Mouse (Mus musculus): ENCODE measurements at regions not wholly inside any gene's neighbourhood (a gene's known extent, or its start where the extent isn't known, plus 50 kb on each side); places are given as distances from the start of the nearest gene placed in this dataset.

DNA sequence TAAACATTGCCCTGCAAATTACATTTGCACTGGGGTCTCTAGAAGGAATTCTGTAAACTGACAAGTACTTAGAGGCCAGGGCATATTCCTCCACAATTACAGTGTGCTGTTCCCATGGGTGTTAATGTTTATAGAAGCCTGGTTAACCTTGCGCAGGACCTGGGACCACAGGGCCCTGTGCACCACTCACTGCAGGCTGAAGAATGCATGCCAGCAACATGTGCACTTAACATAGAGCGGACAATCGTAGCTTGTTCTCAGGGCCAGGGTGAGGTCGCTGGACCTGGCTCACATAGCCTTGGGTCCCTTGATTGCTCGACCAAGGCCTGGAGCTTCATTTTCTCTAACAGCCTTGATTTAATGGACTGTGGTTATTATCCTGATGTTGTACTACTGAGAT is 168.8 kb downstream of the Hs3st3b1 start:
- no peaks in the 10 kb centered on the region for H3K27me3 ChIP-seq (replicated peaks)
- no peak overlapping the region for H3K4me2 ChIP-seq (replicated peaks)
- no peaks in the 10 kb centered on the region for H3K9me3 ChIP-seq
- no peaks in the 10 kb centered on the region for H3K4me1 ChIP-seq
- WGBS, result 53% methylated on average over 5 of the region's 5 CpGs
- no peak overlapping the region for H3K27ac ChIP-seq
- no peak overlapping the region for H3K9ac ChIP-seq
- H3K4me3 ChIP-seq, result no peak overlapping the region
- ATAC-seq (ENCODE audit: low FRiP score, low read depth), result no peak
- no peaks in the 10 kb centered on the region for H3K36me3 ChIP-seq

DNA sequence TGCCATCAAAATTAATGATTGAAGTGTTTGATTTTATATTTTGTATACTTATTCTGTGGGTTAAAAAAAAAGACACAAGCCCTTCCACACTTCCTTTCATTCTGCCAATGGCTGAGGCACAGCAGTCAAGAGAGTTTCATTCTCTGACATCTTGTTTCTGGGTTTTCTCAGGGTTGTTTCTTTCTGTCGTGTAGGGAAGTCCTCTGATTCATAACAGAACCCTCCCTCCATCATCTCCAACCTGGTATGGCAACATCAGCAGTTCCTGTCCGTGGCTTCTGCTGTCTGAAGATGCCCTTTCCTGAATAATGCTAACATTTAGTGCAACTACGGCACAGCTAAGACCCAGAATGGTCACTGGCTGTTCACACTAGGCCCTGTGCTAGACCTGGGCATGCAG is 167.3 kb downstream of the Hs3st3b1 start:
- WGBS, result 82% methylated on average over 3 of the region's 3 CpGs
- H3K36me3 ChIP-seq, result no peaks in the 10 kb centered on the region
- H3K4me1 ChIP-seq, result no peaks in the 10 kb centered on the region

DNA sequence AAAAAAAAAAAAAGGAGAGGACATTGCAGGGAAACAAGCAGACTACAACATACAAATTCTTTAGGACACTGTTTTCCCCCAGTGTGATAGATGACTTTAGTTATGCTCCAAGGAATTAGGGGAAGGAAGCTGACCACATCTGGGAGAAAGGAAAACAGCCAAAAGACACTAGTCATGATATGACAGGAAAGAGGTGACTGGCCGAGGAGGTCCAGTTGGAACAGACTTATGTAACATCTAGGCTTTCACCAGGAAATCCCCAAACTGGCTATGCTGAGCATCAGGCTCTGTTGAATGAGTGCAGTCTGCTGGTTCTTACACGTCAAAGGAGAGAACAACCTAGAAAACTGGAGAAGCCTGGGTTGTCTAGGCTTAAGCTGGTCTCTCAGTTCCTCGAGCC is 163.8 kb downstream of the Hs3st3b1 start:
- H3K36me3 ChIP-seq, result no peaks in the 10 kb centered on the region

More for the DNA sequence above, 167.3 kb downstream of the Hs3st3b1 start:
- no peak for ATAC-seq (ENCODE audit: low FRiP score, low read depth)
- no peak overlapping the region for H3K4me2 ChIP-seq (replicated peaks)
- no peak overlapping the region for H3K27ac ChIP-seq
- no peaks in the 10 kb centered on the region for H3K27me3 ChIP-seq (replicated peaks)
- H3K4me3 ChIP-seq, result no peak overlapping the region
- no peaks in the 10 kb centered on the region for H3K9me3 ChIP-seq
- no peak overlapping the region for H3K9ac ChIP-seq

DNA sequence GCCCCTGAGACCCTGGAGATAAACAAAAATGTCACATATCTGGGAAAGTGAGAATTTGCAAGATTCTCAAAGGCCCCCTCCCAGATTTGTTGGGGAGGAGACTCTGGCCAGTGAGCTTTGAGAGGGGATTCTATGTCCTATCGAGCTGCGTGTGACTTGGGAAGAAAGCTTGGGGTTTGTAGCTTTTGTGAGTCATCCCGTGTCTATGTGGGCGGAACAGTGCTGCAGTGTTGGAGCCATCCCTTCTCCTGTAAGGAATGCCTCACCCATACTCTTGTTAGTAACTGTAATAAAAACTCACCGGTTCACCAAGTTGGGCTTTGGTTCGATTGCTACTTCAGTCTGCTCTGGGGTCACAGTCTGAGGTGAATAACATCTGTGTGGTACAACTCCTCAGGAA is 160.5 kb downstream of the Hs3st3b1 start:
- Histone ChIP-seq H3K36me3 (no peaks in the 10 kb centered on the region), H3K4me3 (no peak overlapping the region), H3K4me1 (no peaks in the 10 kb centered on the region), H3K9ac (no peak overlapping the region), H3K27me3 (replicated peaks) (no peaks in the 10 kb centered on the region), H3K27ac (no peak overlapping the region), H3K4me2 (replicated peaks) (no peak overlapping the region), H3K9me3 (no peaks in the 10 kb centered on the region)
- no peak for ATAC-seq (ENCODE audit: low FRiP score, low read depth)
- WGBS, result 89% methylated on average over 6 of the region's 6 CpGs

More for the DNA sequence above, 163.8 kb downstream of the Hs3st3b1 start:
- H3K4me1 ChIP-seq, result no peaks in the 10 kb centered on the region
- no peak for ATAC-seq (ENCODE audit: low FRiP score, low read depth)
- no peak overlapping the region for H3K4me2 ChIP-seq (replicated peaks)
- H3K9ac ChIP-seq, result no peak overlapping the region
- no peak overlapping the region for H3K4me3 ChIP-seq
- no peaks in the 10 kb centered on the region for H3K9me3 ChIP-seq
- 89% methylated on average over 3 of the region's 3 CpGs for WGBS
- H3K27me3 ChIP-seq (replicated peaks), result no peaks in the 10 kb centered on the region
- no peak overlapping the region for H3K27ac ChIP-seq

DNA sequence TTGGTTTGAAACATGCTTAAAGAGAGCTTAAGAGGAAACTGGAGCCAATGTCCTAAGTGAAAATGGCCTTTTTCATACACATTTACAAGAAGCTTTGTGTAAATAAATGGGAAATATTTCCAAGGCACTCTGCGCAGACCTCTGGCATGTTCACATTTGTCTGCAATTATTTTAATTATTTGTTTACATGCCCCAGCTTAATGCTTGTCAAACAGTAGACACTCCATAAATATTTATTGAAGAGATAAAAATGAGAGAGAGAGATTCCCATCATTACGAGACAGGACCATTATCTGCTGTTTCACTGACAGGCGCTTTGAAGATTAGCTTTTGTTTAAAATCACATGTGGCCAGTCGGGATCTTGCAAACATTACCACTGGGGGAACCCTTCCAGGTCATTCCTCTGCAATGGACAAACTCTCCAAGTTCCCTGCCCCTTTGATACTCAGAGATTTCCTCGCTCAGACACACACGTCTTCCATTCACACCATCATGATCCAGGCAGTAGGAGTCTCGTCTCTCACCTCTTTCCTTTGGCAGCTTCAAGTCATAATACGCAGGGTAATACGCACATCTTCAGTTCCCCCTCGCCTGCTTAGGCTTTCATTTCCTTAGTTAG is 154.3 kb downstream of the Hs3st3b1 start:
- no peak for ATAC-seq (ENCODE audit: low FRiP score, low read depth)
- no peaks in the 10 kb centered on the region for H3K4me1 ChIP-seq
- H3K27me3 ChIP-seq (replicated peaks), result no peaks in the 10 kb centered on the region
- no peak overlapping the region for H3K4me3 ChIP-seq
- H3K4me2 ChIP-seq (replicated peaks), result no peak overlapping the region
- no peak overlapping the region for H3K9ac ChIP-seq
- H3K27ac ChIP-seq, result no peak overlapping the region
- no peaks in the 10 kb centered on the region for H3K36me3 ChIP-seq
- WGBS, result 86% methylated on average over 10 of the region's 10 CpGs
- no peaks in the 10 kb centered on the region for H3K9me3 ChIP-seq

DNA sequence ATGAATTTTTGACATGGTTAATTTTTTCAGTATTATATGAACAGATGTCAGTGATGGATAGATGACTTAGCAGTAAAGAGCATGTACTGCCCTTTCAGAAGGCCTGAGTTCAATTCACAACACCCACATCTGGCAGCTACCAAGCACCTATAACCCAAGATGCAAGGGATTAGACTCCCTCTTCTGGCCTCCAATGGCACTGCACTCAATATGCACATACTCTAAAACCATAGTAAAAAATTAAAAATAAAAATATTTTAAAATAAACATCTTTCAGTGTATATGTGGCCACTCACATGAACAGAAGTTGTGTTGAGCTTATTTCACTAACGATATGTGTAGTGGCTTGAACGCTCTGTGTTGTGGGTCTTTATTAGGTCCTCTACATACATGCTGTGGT is 152.4 kb downstream of the Hs3st3b1 start:
- no peak overlapping the region for H3K9ac ChIP-seq
- no peaks in the 10 kb centered on the region for H3K4me1 ChIP-seq
- H3K9me3 ChIP-seq, result no peaks in the 10 kb centered on the region
- no peak for ATAC-seq (ENCODE audit: low FRiP score, low read depth)
- H3K27ac ChIP-seq, result no peak overlapping the region
- no peak overlapping the region for H3K4me2 ChIP-seq (replicated peaks)
- no peaks in the 10 kb centered on the region for H3K27me3 ChIP-seq (replicated peaks)
- no peaks in the 10 kb centered on the region for H3K36me3 ChIP-seq
- 97% methylated on average over 2 of the region's 2 CpGs for WGBS
- H3K4me3 ChIP-seq, result no peak overlapping the region

DNA sequence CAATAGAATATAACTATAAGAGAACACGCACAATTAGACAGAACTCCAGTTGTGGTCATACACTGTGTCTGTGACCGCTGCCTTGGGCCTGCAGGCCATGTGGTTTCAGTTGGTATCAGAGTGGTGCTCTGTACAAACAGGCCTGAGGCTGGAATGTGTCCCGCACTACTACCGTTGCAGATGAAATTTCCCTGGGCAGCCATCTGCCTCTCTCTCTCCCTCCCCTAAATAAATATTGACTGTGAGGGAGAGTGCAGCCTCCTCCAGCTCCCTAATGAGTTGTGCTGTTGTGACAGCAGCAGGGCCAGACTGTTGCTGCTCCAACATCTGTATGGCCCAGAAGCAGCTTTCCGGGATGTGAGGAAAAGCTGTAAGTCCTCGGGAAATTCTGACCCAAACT is 146.7 kb downstream of the Hs3st3b1 start:
- no peak overlapping the region for H3K9ac ChIP-seq
- WGBS, result 57% methylated on average over 6 of the region's 6 CpGs
- H3K9me3 ChIP-seq, result no peaks in the 10 kb centered on the region
- H3K27me3 ChIP-seq (replicated peaks), result no peaks in the 10 kb centered on the region
- ATAC-seq (ENCODE audit: low FRiP score, low read depth), result no peak
- H3K4me3 ChIP-seq, result no peak overlapping the region
- H3K4me1 ChIP-seq, result no peaks in the 10 kb centered on the region; the same call in 1 of the 2 replicates
- H3K4me2 ChIP-seq (replicated peaks), result no peak overlapping the region
- H3K27ac ChIP-seq, result no peak overlapping the region
- no peaks in the 10 kb centered on the region for H3K36me3 ChIP-seq

DNA sequence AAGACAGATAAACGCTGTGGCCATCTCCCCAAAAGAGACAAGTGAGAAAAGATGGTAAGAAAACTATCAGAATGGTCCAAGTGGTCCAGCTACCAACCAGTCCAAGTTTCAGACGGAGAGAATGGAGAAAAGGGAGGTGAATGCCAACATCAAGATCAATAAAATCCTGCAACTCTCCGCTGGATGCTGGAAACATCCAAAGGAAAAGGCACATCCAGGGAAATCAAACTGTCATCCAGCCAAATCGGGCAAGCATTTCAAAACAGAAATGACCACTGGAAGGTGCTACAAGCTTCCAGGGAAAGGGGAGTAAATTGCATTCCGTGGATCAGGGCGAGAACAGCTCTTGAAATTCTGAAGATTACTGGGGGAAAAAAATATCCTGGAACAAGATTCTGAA is 142.7 kb downstream of the Hs3st3b1 start:
- Histone ChIP-seq H3K4me1 (no peaks in the 10 kb centered on the region; the same call in 1 of the 2 replicates), H3K27ac (no peak overlapping the region), H3K27me3 (replicated peaks) (no peaks in the 10 kb centered on the region), H3K4me3 (no peak overlapping the region), H3K4me2 (replicated peaks) (no peak overlapping the region), H3K9ac (no peak overlapping the region), H3K36me3 (no peaks in the 10 kb centered on the region), H3K9me3 (no peaks in the 10 kb centered on the region)
- WGBS, result 83% methylated on average over 6 of the region's 6 CpGs
- ATAC-seq (ENCODE audit: low FRiP score, low read depth), result no peak

DNA sequence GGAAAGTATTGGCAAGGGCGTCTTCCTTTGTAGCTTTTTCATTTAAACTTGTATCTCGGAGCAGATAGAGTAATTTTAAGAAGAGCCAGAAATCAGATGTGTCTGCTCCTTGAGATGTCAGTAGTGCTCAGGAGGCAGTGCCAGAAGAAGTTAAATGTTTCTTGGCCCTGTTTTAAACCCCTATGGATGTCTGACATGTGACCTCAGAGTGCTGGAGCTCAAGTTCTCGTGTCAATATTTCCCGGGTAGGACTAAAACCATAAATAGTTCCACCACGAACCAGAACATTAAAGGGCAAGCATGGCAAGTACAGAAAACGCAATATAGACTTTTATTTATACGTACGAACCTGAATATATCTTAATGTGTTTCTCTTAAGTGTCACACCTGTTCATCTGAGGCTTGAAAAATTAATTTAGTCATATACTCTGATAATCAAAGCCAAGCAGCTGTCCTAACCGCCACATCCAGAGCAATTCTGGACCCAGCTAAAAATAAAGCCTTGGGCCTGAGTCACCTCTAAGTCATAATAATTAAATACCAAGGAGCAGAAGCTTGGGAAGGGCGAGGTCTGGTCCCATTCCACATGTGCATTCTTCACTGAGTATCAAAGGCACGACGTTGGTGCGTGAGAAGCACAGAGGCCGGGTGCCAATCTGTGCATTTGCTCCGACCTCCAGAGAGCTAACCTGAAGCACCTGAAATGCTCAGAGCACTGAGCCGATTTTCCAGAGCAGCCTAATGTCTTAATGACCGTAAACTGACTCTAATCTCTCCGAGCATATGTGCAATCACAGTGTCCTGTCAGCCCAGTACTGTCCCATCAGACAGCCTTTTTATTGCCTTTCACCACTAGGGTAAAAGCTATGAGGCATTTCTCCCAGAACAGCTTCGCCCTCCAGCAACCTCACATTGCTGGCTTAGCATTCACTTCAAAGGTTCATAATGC is 139.8 kb downstream of the Hs3st3b1 start:
- H3K4me2 ChIP-seq (replicated peaks), result no peak overlapping the region
- H3K9me3 ChIP-seq, result no peaks in the 10 kb centered on the region
- H3K9ac ChIP-seq, result no peak overlapping the region
- H3K4me1 ChIP-seq, result no peaks in the 10 kb centered on the region
- no peak overlapping the region for H3K27ac ChIP-seq
- no peaks in the 10 kb centered on the region for H3K36me3 ChIP-seq
- no peak for ATAC-seq (ENCODE audit: low FRiP score, low read depth)
- WGBS, result 83% methylated on average over 19 of the region's 19 CpGs
- no peaks in the 10 kb centered on the region for H3K27me3 ChIP-seq (replicated peaks)
- no peak overlapping the region for H3K4me3 ChIP-seq

DNA sequence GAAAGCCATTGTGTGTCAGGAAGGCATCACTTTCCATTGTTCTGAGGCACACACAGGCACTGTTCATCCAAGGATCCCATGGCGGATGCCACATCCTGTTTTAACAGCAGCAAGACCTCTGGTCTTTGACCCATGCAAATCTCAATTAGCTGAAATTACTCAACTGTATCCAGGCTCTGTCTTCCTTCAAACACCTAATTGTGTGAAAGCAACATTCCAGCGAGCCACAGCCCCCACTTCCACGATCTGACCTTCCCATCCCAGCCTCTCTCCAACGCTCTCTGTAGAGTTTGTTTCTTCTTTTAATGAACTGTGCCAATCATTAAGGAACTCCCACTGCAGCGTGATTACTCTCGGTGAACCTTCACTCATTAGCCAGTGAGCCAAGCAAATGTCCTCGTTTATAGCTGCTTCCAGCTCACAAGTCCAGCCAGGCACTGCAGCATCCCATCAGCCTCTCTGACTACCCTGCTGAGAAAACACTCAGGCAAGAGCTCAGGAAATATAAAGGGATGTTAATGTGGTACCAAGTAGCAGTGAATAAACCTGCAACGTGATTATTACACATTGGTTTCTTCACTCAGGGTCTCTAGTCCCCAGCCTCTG is 136.7 kb downstream of the Hs3st3b1 start:
- ATAC-seq (ENCODE audit: low FRiP score, low read depth), result no peak
- 7% methylated on average over 8 of the region's 8 CpGs for WGBS

DNA sequence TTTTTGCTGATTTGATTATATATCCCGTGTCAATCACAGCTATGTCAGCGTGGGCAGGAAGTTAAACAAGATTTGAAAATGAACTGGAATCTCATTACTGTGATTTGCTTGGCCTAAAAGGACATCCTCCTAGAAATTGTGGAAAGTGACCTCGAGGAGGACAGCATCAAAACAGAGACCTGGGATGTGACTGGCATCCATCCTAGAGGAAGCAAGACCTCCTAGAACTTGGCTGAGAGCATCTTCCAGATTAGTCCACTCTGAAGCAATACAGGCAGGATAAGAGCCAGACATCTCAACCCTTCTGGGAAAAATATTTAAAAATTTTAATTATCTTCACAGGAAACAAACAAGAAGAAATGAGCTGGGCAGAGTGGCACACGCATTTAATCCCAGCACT is 136.1 kb downstream of the Hs3st3b1 start:
- ATAC-seq (ENCODE audit: low FRiP score, low read depth), result no peak
- WGBS, result 83% methylated on average over 4 of the region's 4 CpGs
- Histone ChIP-seq H3K9ac (no peak overlapping the region), H3K27ac (no peak overlapping the region), H3K4me1 (peaks cover 2% of the 10 kb centered on the region; the same call in 1 of the 2 replicates), H3K4me3 (no peak overlapping the region), H3K36me3 (no peaks in the 10 kb centered on the region), H3K9me3 (no peaks in the 10 kb centered on the region), H3K27me3 (replicated peaks) (no peaks in the 10 kb centered on the region), H3K4me2 (replicated peaks) (no peak overlapping the region)

More for the DNA sequence above, 136.7 kb downstream of the Hs3st3b1 start:
- H3K27me3 ChIP-seq (replicated peaks), result no peaks in the 10 kb centered on the region
- no peak overlapping the region for H3K9ac ChIP-seq
- 0 out of 2 replicates have a peak overlapping the region, but pooled peaks have one; percentile 22 for H3K27ac ChIP-seq
- H3K4me3 ChIP-seq, result no peak overlapping the region
- H3K36me3 ChIP-seq, result no peaks in the 10 kb centered on the region
- peaks cover 2% of the 10 kb centered on the region; the same call in 1 of the 2 replicates for H3K4me1 ChIP-seq
- H3K9me3 ChIP-seq, result no peaks in the 10 kb centered on the region
- H3K4me2 ChIP-seq (replicated peaks), result no peak overlapping the region

DNA sequence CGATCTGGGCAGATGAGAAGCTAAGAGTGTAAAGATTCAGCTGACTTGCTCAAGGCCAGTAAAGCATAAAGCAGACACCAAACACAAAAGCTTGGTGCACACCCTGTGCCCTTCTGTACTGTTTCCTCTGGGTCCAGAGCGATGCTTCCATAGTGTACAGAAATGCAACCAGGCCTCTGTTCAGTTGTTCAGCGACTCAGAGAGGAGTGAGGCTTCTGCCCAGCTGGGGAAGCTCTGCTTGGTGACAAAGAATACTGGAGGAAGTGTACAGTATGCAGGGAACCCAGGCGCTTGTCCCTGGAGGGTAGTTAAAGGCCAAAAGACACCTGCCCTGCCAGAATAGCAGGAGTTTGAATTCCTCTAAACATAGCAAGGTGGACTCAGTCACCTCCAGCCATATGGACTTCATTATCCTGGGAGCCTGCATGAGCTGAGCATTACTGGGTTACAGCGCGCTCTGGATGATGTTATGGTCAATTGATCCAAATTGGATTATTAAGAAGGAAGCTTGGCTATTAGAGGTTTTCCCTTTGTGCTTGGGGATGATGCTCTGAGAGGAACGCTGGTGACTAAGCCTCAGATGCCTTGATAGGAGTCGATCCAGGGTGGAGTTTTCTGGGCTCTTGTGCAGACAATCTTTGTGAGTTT is 132.5 kb downstream of the Hs3st3b1 start:
- H3K27ac ChIP-seq, result no peak overlapping the region
- H3K9me3 ChIP-seq, result no peaks in the 10 kb centered on the region
- no peak overlapping the region for H3K4me2 ChIP-seq (replicated peaks)
- no peak overlapping the region for H3K9ac ChIP-seq
- no peaks in the 10 kb centered on the region for H3K36me3 ChIP-seq
- H3K27me3 ChIP-seq (replicated peaks), result no peaks in the 10 kb centered on the region
- 72% methylated on average over 8 of the region's 8 CpGs for WGBS
- no peak for ATAC-seq (ENCODE audit: low FRiP score, low read depth)
- H3K4me3 ChIP-seq, result no peak overlapping the region
- H3K4me1 ChIP-seq, result peaks cover 2% of the 10 kb centered on the region; the same call in 1 of the 2 replicates
